Mouse (Mus musculus): ENCODE data around the gene Tc2n. TPM values are rescaled to one million over a fixed set of nuclear protein-coding genes. Genes with fewer than 3 reads are reported as not detected.
"Not testable (repeated sequence)": the region's sequence is repeated elsewhere in the genome, so short reads cannot be mapped to it uniquely, and the experiment has no call there.

The Tc2n gene
- polyA plus RNA-seq, 1 experiment from 2014 or later: 0.39 TPM

DNA sequence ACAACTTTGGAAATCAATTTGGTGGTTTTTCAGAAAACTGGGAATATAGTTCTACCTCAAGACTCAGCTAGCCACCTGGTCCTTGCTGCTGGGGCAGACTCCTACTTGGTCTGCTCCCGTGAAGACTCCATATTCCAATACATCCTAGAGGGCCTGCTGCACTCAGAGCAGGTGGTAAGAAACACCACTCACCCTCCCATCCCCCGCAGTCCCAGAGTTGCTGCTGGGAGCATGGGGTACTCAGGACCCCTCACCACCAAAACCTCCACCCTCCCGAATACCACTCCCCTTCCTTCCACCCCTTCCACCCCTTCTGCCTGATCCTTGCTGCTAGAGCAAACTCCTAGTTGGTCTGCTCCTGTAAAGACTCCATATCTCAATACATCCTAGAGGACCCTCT is 19.1 kb downstream of the Tc2n start:
- H3K4me2 ChIP-seq: no peak overlapping the region
- no peaks in the 10 kb centered on the region for H3K27me3 ChIP-seq (replicated peaks)
- H3K27ac ChIP-seq: no peak overlapping the region
- no peak overlapping the region for H3K4me3 ChIP-seq
- no peak for ATAC-seq (replicated peaks)
- H3K4me1 ChIP-seq: no peaks in the 10 kb centered on the region
- no peaks in the 10 kb centered on the region for H3K36me3 ChIP-seq (replicated peaks)
- H3K9ac ChIP-seq: no peak overlapping the region
- WGBS: 87% methylated on average over 3 of the region's 3 CpGs
- no peaks in the 10 kb centered on the region for H3K9me3 ChIP-seq

DNA sequence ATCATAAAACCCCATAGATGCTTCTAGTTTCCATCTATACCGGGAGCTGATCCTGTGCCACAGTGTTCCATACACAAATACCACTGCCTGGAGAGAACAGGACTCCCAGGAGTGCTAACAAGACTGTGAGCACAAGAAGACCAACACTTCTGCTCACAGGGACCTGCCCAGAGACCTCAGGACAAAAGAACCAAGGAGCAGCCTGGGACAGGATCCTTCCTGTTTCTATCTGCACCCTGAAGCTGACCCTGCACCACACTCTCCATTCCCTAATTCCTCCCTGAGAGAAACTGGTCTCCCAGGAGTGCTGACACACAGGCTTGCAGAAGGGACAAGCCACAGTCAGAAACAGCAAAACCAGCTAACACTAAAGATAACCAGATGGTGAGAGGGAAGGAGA is 21.8 kb downstream of the Tc2n start:
- WGBS: 83% methylated on average over 1 of the region's 1 CpGs
- H3K4me3 ChIP-seq: no peak overlapping the region
- no peak overlapping the region for H3K4me2 ChIP-seq
- no peaks in the 10 kb centered on the region for H3K36me3 ChIP-seq (replicated peaks)
- H3K27me3 ChIP-seq (replicated peaks): no peaks in the 10 kb centered on the region
- ATAC-seq (replicated peaks): no peak
- no peak overlapping the region for H3K9ac ChIP-seq
- H3K27ac ChIP-seq: no peak overlapping the region
- H3K9me3 ChIP-seq: no peaks in the 10 kb centered on the region
- no peaks in the 10 kb centered on the region for H3K4me1 ChIP-seq

DNA sequence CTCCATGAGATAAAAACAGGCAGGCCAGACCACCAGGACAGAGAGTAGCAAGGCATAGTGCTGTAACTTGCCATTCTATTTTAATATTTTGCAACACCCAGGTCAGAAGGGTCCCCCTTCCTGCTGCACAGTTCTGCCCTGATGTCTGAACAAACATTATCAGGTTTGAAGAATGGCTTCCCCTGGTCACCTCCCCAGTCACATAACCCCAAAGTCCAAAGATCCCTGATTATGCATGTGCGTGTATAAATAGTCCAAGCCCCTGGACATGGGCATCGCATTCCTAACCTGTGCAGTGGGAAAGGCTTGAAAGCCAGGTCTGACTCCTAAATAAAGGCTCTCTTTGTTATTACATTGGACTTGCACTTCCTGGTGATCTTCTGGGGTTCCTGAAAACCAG is 37.8 kb downstream of the Tc2n start:
- no peaks in the 10 kb centered on the region for H3K9me3 ChIP-seq
- WGBS: 91% methylated on average over 2 of the region's 2 CpGs
- H3K27me3 ChIP-seq (replicated peaks): no peaks in the 10 kb centered on the region
- H3K4me2 ChIP-seq: no peak overlapping the region
- ATAC-seq (replicated peaks): no peak
- H3K36me3 ChIP-seq (replicated peaks): no peaks in the 10 kb centered on the region
- no peaks in the 10 kb centered on the region for H3K4me1 ChIP-seq
- H3K9ac ChIP-seq: no peak overlapping the region
- H3K4me3 ChIP-seq: no peak overlapping the region
- H3K27ac ChIP-seq: no peak overlapping the region

DNA sequence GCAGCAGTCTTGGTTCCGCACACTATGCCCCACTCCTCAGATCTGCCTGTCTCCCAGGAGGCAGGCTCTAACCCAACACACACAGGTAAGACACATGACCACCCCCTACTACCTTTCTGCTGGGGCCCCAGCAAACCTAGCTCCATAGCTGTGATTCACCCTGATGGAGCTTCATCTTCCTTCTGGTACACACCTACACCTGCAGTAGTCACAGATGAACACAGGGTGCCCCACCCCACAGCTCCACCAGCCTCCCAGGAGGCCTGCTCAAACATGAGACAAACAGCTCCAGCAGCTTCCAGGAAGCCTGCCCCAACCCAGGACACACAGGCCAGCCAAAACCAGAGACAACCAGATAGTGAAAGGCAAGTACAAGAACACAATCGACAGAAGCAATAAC is 50.8 kb downstream of the Tc2n start:
- H3K27ac ChIP-seq: no peak overlapping the region
- WGBS: 97% methylated on average over 2 of the region's 2 CpGs
- H3K4me3 ChIP-seq: no peak overlapping the region
- no peak for ATAC-seq (replicated peaks)
- H3K27me3 ChIP-seq (replicated peaks): no peaks in the 10 kb centered on the region
- H3K9ac ChIP-seq: no peak overlapping the region
- no peaks in the 10 kb centered on the region for H3K4me1 ChIP-seq
- no peaks in the 10 kb centered on the region for H3K36me3 ChIP-seq (replicated peaks)
- H3K4me2 ChIP-seq: no peak overlapping the region
- H3K9me3 ChIP-seq: no peaks in the 10 kb centered on the region

DNA sequence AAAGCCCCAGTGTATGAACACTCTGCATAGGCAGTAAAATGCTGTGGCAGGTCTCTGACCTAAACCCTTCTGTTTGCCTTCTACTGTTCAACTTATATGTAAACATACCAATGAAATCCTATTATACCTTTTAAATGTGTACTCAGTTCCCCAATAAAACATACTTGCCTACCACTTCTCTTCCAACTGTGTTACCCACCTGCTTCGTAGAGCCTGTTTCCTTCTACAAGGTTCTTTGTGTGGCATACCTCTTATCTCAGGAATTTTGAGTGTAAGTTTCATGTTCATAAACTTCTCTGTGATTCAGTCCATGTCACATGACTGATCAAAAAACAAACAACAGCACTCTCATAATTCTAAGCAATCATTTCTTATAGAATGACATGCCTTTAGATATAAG is 85.2 kb downstream of the Tc2n start:
- Histone ChIP-seq H3K4me1 (no peaks in the 10 kb centered on the region), H3K9me3 (no peaks in the 10 kb centered on the region), H3K36me3 (replicated peaks) (no peaks in the 10 kb centered on the region), H3K27me3 (replicated peaks) (no peaks in the 10 kb centered on the region), H3K4me3 (no peak overlapping the region), H3K4me2 (no peak overlapping the region), H3K9ac (no peak overlapping the region), H3K27ac (no peak overlapping the region)
- ATAC-seq (replicated peaks): no peak
- WGBS: 90% methylated on average over 1 of the region's 1 CpGs

DNA sequence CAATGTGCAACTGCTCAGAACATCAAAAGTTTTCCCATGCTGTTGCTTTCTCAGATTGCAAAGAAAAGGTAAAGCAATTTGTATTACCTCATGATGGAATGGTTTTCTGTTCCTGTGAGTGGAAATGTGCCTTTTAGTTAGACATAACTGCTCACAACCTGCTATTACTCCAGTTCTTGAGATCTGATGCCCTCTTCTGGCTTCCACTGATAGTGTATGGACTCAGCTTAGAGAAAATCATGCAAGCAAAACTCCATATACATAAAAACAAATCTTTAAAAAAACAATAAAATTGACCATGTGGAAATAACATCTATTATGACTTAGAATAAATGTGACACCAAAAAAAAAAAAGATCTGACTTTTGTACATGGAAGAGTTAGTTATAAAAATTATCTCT is 111.7 kb downstream of the Tc2n start:
- not testable (repeated sequence) for H3K4me2 ChIP-seq; H3K27me3 ChIP-seq (replicated peaks); H3K36me3 ChIP-seq (replicated peaks); H3K4me1 ChIP-seq; H3K4me3 ChIP-seq; H3K9me3 ChIP-seq; ATAC-seq (replicated peaks); H3K9ac ChIP-seq; H3K27ac ChIP-seq

Other genes with a start within 250 kb of the Tc2n start
- gene Fbln5, start 100.5 kb upstream of the Tc2n start, polyA plus RNA-seq (2015; fragmentation: Nextera tagmentation; extraction: Ambion mirVana): 10.1 and 11.6 TPM in 2 replicates
- gene Trip11, start 194.7 kb upstream of the Tc2n start, polyA plus RNA-seq (2015; fragmentation: Nextera tagmentation; extraction: Ambion mirVana): 23.6 and 26.5 TPM in 2 replicates
- 12.0 and 13.9 TPM in 2 replicates for gene Atxn3, start 239.7 kb upstream of the Tc2n start, polyA plus RNA-seq (2015; fragmentation: Nextera tagmentation; extraction: Ambion mirVana)

Measured in midbrain, embryonic 15.5 days (tissue).